Mouse (Mus musculus) embryonic fibroblast, embryonic 13.5 days (primary cell): ENCODE measurements at regions not wholly inside any gene's neighbourhood (a gene's known extent, or its start where the extent isn't known, plus 50 kb on each side); places are given as distances from the start of the nearest gene placed in this dataset.

ENCODE experiments used
- CTCF ChIP-seq: IDR thresholded peaks from 2 replicates; pipeline ENCODE4 v1.5.1; 2011; ENCODE audit warnings: mild to moderate bottlenecking, control low read depth, low read length, moderate library complexity, borderline replicate concordance; ENCODE audit not compliant: insufficient read depth
- POLR2A ChIP-seq: IDR thresholded peaks from 2 replicates; pipeline ENCODE4 v1.6.1; 2011; ENCODE audit warnings: low read depth, mild to moderate bottlenecking, control low read depth, low read length, moderate library complexity

GRCm38 (mm10) chr3:47197584-47197983 lies 749.6 kb upstream of the Pabpc4l start:
- no peak for TF ChIP-seq POLR2A
- TF ChIP-seq CTCF: no peak
